Mouse (Mus musculus): ENCODE data around the gene Ntn3. TPM values are rescaled to one million over a fixed set of nuclear protein-coding genes. Genes with fewer than 3 reads are reported as not detected.
A peak's percentile ranks its signal among the peaks of the same experiment; 100 is the strongest.

The Ntn3 gene
- polyA plus RNA-seq, 1 experiment from 2014 or later: 2.4 TPM

DNA sequence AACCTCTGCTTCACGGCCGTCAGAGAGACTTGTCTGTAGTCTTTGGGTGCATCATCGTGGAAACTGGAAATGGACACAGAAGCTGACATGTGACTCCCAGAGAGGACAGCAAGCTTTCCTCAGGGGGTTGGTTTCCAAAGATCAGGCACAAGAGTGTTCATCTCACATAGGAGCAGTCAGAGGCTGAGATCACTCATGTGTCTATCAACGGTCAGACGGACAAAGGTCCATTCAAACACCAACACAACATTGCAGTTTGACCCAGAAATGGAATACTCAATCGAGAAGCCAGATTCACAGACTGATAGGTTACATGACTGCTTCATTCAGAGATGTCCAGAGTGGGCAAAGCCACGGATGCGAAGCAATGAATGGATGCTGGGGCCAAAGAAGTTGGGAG is 17.4 kb upstream of the Ntn3 start:
- WGBS: 87% methylated on average over 8 of the region's 8 CpGs
- no peaks in the 10 kb centered on the region for H3K4me1 ChIP-seq
- no peak for ATAC-seq
- no peaks in the 10 kb centered on the region for H3K27me3 ChIP-seq
- no peak overlapping the region for H3K9ac ChIP-seq
- no peak overlapping the region for H3K4me2 ChIP-seq
- H3K27ac ChIP-seq: no peak overlapping the region
- H3K9me3 ChIP-seq (replicated peaks): no peaks in the 10 kb centered on the region
- peaks cover 92% of the 10 kb centered on the region for H3K36me3 ChIP-seq (ENCODE audit: poor library complexity, severe bottlenecking)
- no peak overlapping the region for H3K4me3 ChIP-seq

DNA sequence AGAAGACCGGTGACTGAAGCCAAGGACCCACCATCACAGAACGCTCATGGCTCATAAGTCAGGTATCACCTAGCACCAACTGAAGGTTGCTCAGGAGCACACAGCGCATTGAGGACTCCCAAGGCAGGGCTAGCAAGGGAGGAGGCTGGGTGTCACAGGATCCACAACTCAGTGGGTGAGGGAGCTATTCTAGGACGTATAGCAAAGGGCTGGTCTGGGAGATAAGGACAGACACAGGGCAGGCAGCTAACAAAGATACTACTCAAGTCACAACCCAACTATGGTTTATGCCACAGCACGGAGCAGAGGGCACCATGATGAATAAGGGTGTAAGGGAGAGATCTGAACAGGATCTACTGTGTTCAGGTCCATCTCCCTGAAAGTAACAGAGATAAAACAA is 16.5 kb upstream of the Ntn3 start:
- no peak for ATAC-seq
- WGBS: 96% methylated on average over 5 of the region's 5 CpGs
- Histone ChIP-seq H3K4me3 (no peak overlapping the region), H3K27ac (no peak overlapping the region), H3K36me3 (ENCODE audit: poor library complexity, severe bottlenecking) (peaks cover 83% of the 10 kb centered on the region), H3K4me1 (0 out of 2 replicates have a peak, but pooled peaks cover 4% of the 10 kb centered on the region), H3K4me2 (no peak overlapping the region), H3K27me3 (no peaks in the 10 kb centered on the region), H3K9ac (no peak overlapping the region), H3K9me3 (replicated peaks) (no peaks in the 10 kb centered on the region)

DNA sequence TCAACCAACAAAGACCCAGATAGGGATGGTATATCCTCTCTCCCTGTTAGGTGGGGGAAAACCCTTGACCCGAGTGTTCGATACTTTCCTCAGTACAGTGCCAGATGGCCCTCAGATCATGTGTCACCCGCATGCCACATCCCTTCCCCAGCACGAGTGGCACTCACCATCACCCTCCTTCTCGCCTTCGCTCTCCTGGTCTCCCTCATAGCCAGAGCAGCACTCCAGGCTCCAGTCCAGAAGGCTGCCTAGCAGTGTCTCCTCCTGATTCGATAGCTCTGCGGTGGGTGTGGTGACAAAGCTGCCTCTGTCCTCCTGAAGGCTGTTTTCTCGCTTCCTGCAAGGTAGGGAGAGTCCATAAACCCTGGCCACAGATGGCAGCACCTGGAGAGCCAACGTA is 15.4 kb upstream of the Ntn3 start:
- Histone ChIP-seq H3K4me3 (no peak overlapping the region), H3K36me3 (ENCODE audit: poor library complexity, severe bottlenecking) (peaks cover 72% of the 10 kb centered on the region), H3K27me3 (no peaks in the 10 kb centered on the region), H3K4me2 (no peak overlapping the region), H3K27ac (no peak overlapping the region), H3K9ac (no peak overlapping the region), H3K9me3 (replicated peaks) (no peaks in the 10 kb centered on the region), H3K4me1 (peaks cover 10% of the 10 kb centered on the region)
- 94% methylated on average over 10 of the region's 10 CpGs for WGBS
- ATAC-seq: no peak

DNA sequence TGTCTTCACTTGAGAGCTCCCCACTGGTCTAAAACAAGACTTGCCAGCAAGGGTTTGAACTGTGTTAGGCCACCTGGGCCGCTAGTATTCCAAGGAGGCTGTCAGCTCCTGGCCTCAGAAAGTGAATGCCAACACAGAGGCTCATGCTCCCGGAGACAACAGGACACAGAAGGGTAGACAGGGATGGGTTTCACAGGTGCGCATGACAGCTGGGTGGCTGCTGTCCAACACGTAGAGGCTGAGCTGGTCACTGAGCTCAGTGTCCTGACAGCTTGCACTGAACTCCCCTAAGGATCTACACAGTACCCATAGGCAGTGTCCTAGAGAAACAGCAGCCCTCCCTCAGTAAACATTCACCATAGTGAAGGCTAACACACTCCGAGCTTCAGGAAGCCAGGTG is 14.2 kb upstream of the Ntn3 start:
- 96% methylated on average over 5 of the region's 5 CpGs for WGBS
- no peaks in the 10 kb centered on the region for H3K9me3 ChIP-seq (replicated peaks)
- H3K27ac ChIP-seq: no peak overlapping the region
- H3K4me1 ChIP-seq: peaks cover 18% of the 10 kb centered on the region
- H3K36me3 ChIP-seq (ENCODE audit: poor library complexity, severe bottlenecking): peaks cover 65% of the 10 kb centered on the region
- ATAC-seq: no peak
- H3K4me2 ChIP-seq: no peak overlapping the region
- no peak overlapping the region for H3K9ac ChIP-seq
- no peaks in the 10 kb centered on the region for H3K27me3 ChIP-seq
- no peak overlapping the region for H3K4me3 ChIP-seq

DNA sequence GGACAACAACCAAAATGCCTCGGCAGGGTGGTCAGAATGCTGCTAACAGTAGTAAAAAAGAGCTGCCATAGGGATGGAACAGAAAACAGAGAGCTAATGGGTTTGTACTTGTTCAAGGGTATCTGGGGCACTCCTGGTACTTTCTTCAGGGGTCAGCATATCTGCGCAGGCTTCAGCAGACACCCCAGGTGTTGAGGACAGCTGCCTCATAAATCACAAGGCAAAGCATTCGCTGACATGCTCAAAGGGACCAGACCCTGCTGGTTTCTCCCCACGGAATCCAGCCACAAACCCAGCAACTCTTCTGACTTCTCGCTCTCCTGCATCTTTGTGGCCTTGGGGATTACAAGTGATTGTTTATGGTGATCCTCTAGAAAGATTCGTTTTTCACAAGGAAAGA is 13.3 kb upstream of the Ntn3 start:
- H3K4me3 ChIP-seq: no peak overlapping the region
- H3K9me3 ChIP-seq (replicated peaks): no peaks in the 10 kb centered on the region
- peaks cover 18% of the 10 kb centered on the region for H3K4me1 ChIP-seq
- 85% methylated on average over 6 of the region's 6 CpGs for WGBS
- H3K4me2 ChIP-seq: no peak overlapping the region
- H3K9ac ChIP-seq: no peak overlapping the region
- no peak overlapping the region for H3K27ac ChIP-seq
- no peaks in the 10 kb centered on the region for H3K27me3 ChIP-seq
- H3K36me3 ChIP-seq (ENCODE audit: poor library complexity, severe bottlenecking): peaks cover 65% of the 10 kb centered on the region
- ATAC-seq: no peak

DNA sequence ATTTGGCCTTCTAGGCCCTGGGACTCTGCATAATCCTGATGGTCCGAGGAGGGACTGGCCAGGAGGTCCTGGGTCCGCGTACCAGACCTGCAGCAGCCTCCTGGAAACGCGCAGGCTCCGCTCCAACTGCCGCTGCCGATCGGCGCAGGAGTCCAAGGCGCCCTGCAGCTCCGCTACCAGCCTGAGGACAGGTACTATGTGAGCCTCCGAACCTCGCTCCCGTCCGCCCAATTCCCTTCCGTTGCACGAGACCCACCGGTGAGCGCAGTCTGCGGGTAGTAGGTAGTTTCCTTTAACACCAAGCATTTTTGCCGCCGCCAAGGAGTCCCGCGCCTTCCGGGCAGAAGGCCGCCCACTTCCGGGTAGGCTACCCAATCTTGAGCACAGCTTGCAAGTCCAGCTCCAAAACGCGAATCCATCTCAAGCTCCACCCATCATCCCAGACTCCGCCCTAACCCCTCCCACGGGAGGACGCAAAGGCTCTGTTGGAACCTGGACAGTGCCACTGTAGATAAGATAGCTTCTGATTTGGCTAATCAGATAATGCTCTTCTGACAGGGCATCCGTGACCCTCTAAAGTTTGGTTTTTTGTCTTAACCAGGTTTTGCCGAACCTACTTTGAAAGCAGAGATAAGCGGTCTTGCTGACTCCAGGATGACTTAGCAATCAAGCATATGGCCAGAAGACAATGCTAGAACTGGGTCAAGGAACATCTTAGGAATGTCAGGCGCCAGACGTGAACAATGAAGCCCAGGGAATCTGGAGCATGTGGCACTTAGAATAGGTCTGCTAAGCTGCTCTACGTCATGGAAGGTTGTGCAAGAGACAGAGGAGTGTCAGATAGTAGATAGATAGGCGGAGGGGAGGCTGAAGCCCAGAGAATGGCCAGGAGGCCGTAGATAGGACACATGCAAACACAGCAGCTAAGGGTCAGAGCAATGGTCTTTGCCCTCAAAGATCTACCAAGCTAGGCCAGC is 11.4 kb upstream of the Ntn3 start, which contains the start of gene Tedc2:
TSS of gene Tedc2 (minus strand) at position 417 of the 977 bp plus-strand sequence.
- ATAC-seq: peak; percentile 96
- H3K4me1 ChIP-seq: peaks cover 18% of the 10 kb centered on the region
- peak within 1 kb of the TSS; percentile 84 for H3K4me3 ChIP-seq
- peak within 1 kb of the TSS; percentile 81 for H3K9ac ChIP-seq
- 6% methylated on average over 41 of the region's 41 CpGs for WGBS
- peak within 1 kb of the TSS; percentile 40; the same call in 1 of the 2 replicates for H3K27ac ChIP-seq
- peak within 1 kb of the TSS; percentile 82 for H3K4me2 ChIP-seq
- peaks cover 63% of the 10 kb centered on the region for H3K36me3 ChIP-seq (ENCODE audit: poor library complexity, severe bottlenecking)
- no peaks in the 10 kb centered on the region for H3K9me3 ChIP-seq (replicated peaks)
- H3K27me3 ChIP-seq: no peaks in the 10 kb centered on the region

DNA sequence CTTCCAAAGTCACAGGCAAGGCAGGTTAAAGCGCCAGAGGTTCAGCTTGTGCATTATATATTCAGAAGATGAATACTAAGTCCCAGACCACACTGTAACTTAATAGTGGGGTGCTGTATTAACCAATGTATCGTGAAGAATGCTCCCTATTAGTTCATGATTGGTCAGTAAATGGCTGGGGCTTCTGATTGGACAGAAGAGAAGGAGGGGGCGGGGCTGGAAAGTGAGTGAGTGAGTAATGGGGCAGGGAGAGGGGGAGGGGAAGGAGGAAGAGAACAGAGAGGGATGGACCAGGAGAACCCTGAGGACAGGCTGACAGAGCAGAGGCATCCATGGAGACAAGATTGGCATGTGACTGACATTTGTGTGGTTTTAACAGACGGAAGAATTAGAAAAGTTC is 7.5 kb upstream of the Ntn3 start:
- Histone ChIP-seq H3K4me1 (peaks cover 24% of the 10 kb centered on the region), H3K4me2 (no peak overlapping the region), H3K27me3 (no peaks in the 10 kb centered on the region), H3K36me3 (ENCODE audit: poor library complexity, severe bottlenecking) (peaks cover 40% of the 10 kb centered on the region), H3K27ac (no peak overlapping the region), H3K9ac (no peak overlapping the region), H3K9me3 (replicated peaks) (no peaks in the 10 kb centered on the region), H3K4me3 (no peak overlapping the region)
- no peak for ATAC-seq
- 65% methylated on average over 4 of the region's 4 CpGs for WGBS

DNA sequence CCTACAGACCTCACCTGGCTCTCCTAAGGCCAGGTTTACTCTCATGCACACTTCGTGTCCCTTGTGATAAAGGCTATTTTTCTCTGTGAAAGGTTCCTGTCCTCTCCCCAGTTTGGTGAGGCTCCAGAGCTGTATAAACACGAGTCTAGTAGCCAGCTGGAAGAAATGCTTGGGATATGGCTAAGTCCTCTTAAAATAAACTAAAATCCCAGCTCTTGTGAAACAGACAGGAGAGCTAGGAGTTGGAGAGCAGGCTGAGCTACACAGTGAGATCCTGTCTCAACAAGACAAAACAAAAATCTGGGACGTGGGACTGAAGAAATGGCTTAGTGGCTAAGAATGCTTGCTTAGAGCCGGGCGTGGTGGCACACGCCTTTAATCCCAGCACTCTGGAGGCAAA is 3.9 kb upstream of the Ntn3 start:
- no peak for ATAC-seq
- peaks cover 17% of the 10 kb centered on the region for H3K27me3 ChIP-seq
- 79% methylated on average over 6 of the region's 6 CpGs for WGBS
- no peak overlapping the region for H3K27ac ChIP-seq
- no peaks in the 10 kb centered on the region for H3K9me3 ChIP-seq (replicated peaks)
- peaks cover 34% of the 10 kb centered on the region for H3K36me3 ChIP-seq (ENCODE audit: poor library complexity, severe bottlenecking)
- H3K4me2 ChIP-seq: no peak overlapping the region
- peaks cover 40% of the 10 kb centered on the region for H3K4me1 ChIP-seq
- no peak overlapping the region for H3K4me3 ChIP-seq
- H3K9ac ChIP-seq: no peak overlapping the region

DNA sequence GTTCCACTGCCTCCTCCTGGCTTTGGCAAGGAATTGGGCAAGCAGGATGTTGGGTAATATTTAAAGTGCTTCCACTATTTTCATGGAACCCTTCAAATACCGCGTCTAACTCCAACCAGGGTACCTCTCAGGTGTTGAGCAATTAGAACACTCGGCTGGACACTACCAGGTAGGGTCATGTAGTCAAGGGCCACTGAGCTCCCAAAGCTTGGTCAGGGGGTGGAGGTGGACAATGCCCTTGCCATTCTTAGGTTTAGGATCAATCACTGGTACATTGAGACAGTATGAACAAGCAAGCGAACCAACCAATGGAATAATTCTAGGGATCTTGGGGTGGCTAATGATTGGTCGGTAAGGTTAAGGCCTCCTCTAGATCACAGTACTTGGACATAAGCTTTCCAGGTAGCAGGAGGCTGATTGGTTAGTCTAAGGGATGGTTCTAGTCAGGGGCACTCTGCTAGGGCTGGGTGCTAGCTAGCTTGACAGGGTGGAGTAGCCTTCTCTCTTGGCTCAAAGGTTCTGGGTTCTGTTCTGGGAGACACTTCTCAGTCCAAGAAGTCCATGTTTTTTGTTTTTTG is 3.2 kb upstream of the Ntn3 start:
- no peak overlapping the region for H3K9ac ChIP-seq

DNA sequence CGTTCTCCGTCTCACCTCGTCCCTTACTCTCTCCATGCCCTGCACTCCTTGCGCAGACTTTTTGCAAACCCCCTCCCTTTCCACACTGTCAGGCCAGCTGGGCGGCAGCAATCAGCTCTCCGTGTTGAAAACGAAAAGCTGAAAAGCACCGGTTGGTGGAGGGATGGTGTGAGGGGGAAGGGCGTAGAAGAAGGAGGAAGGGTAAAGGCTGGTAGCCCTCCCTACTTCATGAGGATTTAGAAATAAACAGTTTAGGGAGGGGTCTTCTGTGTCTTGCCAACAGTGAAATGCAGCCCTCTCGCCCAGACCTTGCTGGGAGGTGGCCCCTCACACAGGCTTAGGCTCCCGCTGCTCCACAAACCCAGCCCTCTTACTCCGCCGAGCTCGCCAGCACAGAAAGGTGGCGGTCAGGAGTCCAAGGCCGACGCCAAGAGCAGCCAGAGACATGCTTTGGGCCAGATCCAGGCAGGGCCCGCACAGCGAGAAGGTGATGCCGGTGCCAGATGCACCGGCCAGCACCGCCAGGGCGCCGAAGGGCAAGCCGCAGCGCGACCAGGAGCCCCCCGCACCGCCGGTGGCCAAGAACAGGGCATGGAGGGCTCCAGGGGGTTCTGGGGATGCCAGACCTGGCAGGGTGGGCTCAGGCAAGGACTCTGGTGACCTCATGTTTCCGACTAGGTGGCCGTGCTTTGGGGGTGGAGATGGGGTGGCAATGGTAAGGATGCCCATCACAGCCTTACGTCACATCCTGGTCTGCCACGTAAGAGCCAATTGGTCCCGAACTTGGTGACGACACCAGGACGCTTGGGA is 2.5 kb upstream of the Ntn3 start:
- peak overlapping the region; percentile 97 for H3K4me2 ChIP-seq
- peak overlapping the region; percentile 52 for H3K4me3 ChIP-seq
- peaks cover 53% of the 10 kb centered on the region for H3K4me1 ChIP-seq
- peaks cover 31% of the 10 kb centered on the region for H3K27me3 ChIP-seq
- peaks cover 22% of the 10 kb centered on the region for H3K36me3 ChIP-seq (ENCODE audit: poor library complexity, severe bottlenecking)
- peak overlapping the region; percentile 82 for H3K9ac ChIP-seq
- ATAC-seq: peak; percentile 67
- H3K27ac ChIP-seq: peak overlapping the region; percentile 68
- no peaks in the 10 kb centered on the region for H3K9me3 ChIP-seq (replicated peaks)
- WGBS: 1% methylated on average over 37 of the region's 37 CpGs

More for the DNA sequence above, 3.2 kb upstream of the Ntn3 start:
- WGBS: 23% methylated on average over 5 of the region's 5 CpGs
- H3K9me3 ChIP-seq (replicated peaks): no peaks in the 10 kb centered on the region
- H3K4me3 ChIP-seq: peak overlapping the region; percentile 52
- peaks cover 27% of the 10 kb centered on the region for H3K36me3 ChIP-seq (ENCODE audit: poor library complexity, severe bottlenecking)
- peak overlapping the region; percentile 97 for H3K4me2 ChIP-seq
- no peak; the same call in 1 of the 2 replicates for ATAC-seq
- no peak overlapping the region for H3K27ac ChIP-seq
- H3K27me3 ChIP-seq: peaks cover 24% of the 10 kb centered on the region
- peaks cover 47% of the 10 kb centered on the region for H3K4me1 ChIP-seq

DNA sequence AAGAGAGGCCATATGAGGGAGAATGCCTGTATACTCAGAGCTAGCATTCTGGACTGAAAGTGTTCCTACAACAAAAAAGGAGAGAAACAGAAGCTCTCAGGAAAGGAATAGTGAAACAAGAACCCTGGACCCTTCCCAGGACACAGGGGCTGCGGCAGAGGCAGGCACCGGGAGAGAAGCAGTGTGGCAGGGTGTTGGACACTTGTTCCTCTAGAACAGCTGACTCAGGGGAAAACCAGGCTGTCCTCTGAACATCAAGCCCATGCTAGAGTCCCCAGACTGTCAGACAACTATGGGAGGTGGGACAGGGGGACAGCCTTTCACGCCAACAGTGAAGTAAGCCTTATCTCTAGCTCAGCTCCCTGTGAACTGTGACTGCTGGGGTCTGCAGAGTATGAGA is 1.3 kb upstream of the Ntn3 start:
- 89% methylated on average over 3 of the region's 3 CpGs for WGBS
- no peaks in the 10 kb centered on the region for H3K9me3 ChIP-seq (replicated peaks)
- ATAC-seq: no peak
- no peak overlapping the region for H3K4me3 ChIP-seq
- H3K27ac ChIP-seq: no peak overlapping the region
- peaks cover 66% of the 10 kb centered on the region for H3K4me1 ChIP-seq
- peaks cover 10% of the 10 kb centered on the region for H3K36me3 ChIP-seq (ENCODE audit: poor library complexity, severe bottlenecking)
- H3K9ac ChIP-seq: no peak overlapping the region
- H3K27me3 ChIP-seq: peaks cover 33% of the 10 kb centered on the region
- 0 out of 2 replicates have a peak overlapping the region, but pooled peaks have one; percentile 97 for H3K4me2 ChIP-seq

Data from forebrain, embryonic 13.5 days (tissue).